Mouse (Mus musculus): ENCODE results near the gene Olfr645.

The Olfr645 gene

GRCm38 (mm10) chr7:104085365-104085764 is at the start of gene Olfr645:
Gene Olfr645, minus strand, starts transcription at chr7:104085465.
- in situ Hi-C loops (cut with MboI): no loop called here

- in situ Hi-C loops (cut with MboI): no loop called here
These were observed 44.5 kb upstream of the Olfr645 start, which contains the start of gene Ubqln5 for GRCm38 (mm10) chr7:104129726-104130125. Gene Ubqln5, minus strand, starts transcription at chr7:104129826.

GRCm38 (mm10) chr7:104104757-104104972 is 19.4 kb upstream of the Olfr645 start, which contains the start of gene Olfr646:
Gene Olfr646, plus strand, starts transcription at chr7:104104873.
- in situ Hi-C loops (cut with MboI): no loop called here

- in situ Hi-C loops (cut with MboI): no loop called here
These were observed 18.9 kb upstream of the Olfr645 start for GRCm38 (mm10) chr7:104103913-104104756.

- in situ Hi-C loops (cut with MboI): no loop called here
These were observed 13.5 kb downstream of the Olfr645 start, which contains the start of gene Olfr644 for GRCm38 (mm10) chr7:104071769-104072168. Gene Olfr644, minus strand, starts transcription at chr7:104071869.

GRCm38 (mm10) chr7:104061345-104061744 is 23.9 kb downstream of the Olfr645 start, which contains the start of gene 4930516K23Rik:
Gene 4930516K23Rik, minus strand, starts transcription at chr7:104061445.
- in situ Hi-C loops (cut with MboI): no loop called here

- in situ Hi-C loops (cut with MboI): no loop called here
These were observed 26.1 kb downstream of the Olfr645 start for GRCm38 (mm10) chr7:104059215-104059614.

- in situ Hi-C loops (cut with MboI): no loop called here
These were observed 32.7 kb downstream of the Olfr645 start, which contains the start of gene Olfr642 for GRCm38 (mm10) chr7:104052566-104052965. Gene Olfr642, minus strand, starts transcription at chr7:104052666.

- in situ Hi-C loops (cut with MboI): no loop called here
These were observed 34.5 kb downstream of the Olfr645 start for GRCm38 (mm10) chr7:104050745-104051144.

GRCm38 (mm10) chr7:104035145-104035544 is 50.1 kb downstream of the Olfr645 start, which contains the start of gene Olfr641:
Gene Olfr641, plus strand, starts transcription at chr7:104035445.
- in situ Hi-C loops (cut with MboI): no loop called here
